Mouse (Mus musculus) Patski (cell line): ENCODE measurements around the gene Ppp1r13b. TPM values are rescaled to one million over a fixed set of nuclear protein-coding genes. Genes with fewer than 3 reads are reported as not detected.
"Not testable (repeated sequence)": the region's sequence is repeated elsewhere in the genome, so short reads cannot be mapped to it uniquely, and the experiment has no call there.

ENCODE experiments used
- ATAC-seq: fragments of 100-300 bp; one replicate; pipeline ENCODE4 v1.8.0; 2021
- CTCF ChIA-PET: fragments of 350-600 bp; sonication (Branson Sonifier 250); formaldehyde crosslinking; loops from one replicate; lab custom pipeline; 2022; ENCODE audit warnings: inconsistent platforms; lab: Charles Lee
- POLR2A ChIA-PET: fragments of 350-600 bp; sonication (Branson Sonifier 250); formaldehyde crosslinking; loops from one replicate; lab custom pipeline; 2022; ENCODE audit warnings: antibody characterized with exemption, inconsistent platforms; lab: Charles Lee
- DNase-seq: peaks from one replicate; pipeline ENCODE4 v3.0.0-alpha.2; 2011; ENCODE audit warnings: low read depth, low spot score
- H3K27me3 ChIP-seq: fragments of 371-371 bp; one replicate; pipeline ENCODE4 v1.5.1; 2021
- CTCF ChIP-seq: fragments of 100-300 bp; IDR thresholded peaks from one replicate; pipeline ENCODE4 v1.5.1; 2021
- in situ Hi-C: fragments of 300-500 bp; cut with MboI; formaldehyde crosslinking; loops from 3 replicates; pipeline ENCODE4 v1.11.1; 2018; ENCODE audit warnings: low pct_unique_long_range_greater_than_20kb, mixed read lengths
- polyA plus RNA-seq: library from polyadenylated mRNA; unstranded; gene quantifications from one replicate; pipeline ENCODE4 v1.2.3, GENCODE M21; 2021

Gene Ppp1r13b
- polyA plus RNA-seq: 6.9 TPM

DNA sequence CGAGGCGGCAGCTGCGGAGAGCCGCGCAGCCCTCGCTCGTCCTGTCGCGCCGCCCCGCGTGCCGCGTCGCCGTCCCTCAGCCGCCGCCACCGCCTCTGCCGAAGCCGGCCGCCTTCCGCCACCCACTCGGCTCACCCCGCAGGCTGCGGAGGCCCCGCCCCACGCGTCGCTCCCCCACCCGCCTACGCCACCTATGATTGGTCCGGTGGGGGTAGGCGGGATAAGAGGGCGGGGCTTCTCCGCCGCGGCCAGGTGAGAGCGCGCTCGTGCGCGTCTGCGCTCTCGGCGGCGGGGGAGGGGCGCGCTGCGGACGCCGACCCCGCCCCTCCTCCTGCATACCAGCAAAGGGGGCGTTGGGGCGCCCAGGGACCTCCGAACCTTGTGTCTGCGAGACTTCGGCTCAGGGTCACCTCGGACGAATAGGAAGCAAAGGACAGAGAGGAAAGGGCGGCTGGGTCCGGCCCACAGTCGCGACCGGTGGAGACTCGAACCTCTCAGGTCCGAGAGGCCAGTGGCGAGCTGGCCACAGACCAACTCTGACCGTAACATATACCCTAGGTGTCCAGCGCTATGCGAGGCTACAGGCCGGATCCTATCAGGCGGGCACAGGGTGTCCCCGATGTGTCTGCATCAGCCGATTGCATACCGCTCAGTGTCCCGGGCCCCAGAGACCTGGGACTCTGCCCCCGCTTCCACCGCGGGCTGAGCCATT, at the start of gene Ppp1r13b:
Ppp1r13b (minus strand) TSS at position 141 of the 712 bp plus-strand sequence.
- in situ Hi-C loops: loop anchor here (5.0 kb wide), 1 partner anchor 34 kb away; no protein-coding TSS in a partner anchor
- DNase-seq (no peak), ATAC-seq (peak; percentile 85)
- ChIA-PET CTCF (no interaction called here), POLR2A (no interaction called here)
- H3K27me3 ChIP-seq: peaks cover 20% of the 10 kb centered on the region
- no peak for TF ChIP-seq CTCF

DNA sequence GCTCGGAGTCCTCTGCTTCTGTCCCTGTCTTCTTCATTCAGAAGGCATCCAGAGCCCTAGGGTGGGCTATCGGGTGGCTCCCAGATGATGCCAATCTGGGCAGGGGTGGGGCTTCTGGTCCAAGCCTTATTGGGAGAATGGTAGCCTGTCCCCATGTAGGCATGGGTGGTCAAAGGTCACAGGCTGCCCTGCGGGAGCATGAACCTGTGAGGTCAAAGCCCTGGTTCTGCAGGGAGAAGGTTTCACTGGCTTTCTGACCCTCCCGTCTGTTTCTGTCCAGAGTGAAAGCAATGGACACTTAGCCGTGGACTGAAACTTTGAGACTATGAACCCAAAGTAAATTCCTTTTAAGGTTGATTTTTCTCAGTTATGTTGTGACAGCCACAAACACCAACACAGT, 48.3 kb upstream of the Ppp1r13b start:
- TF ChIP-seq CTCF: no peak
- DNase-seq (no peak), ATAC-seq (no peak)
- POLR2A ChIA-PET: no interaction called here
- CTCF ChIA-PET: no interaction called here
- in situ Hi-C loops: no loop called here
- H3K27me3 ChIP-seq: no peaks in the 10 kb centered on the region

DNA sequence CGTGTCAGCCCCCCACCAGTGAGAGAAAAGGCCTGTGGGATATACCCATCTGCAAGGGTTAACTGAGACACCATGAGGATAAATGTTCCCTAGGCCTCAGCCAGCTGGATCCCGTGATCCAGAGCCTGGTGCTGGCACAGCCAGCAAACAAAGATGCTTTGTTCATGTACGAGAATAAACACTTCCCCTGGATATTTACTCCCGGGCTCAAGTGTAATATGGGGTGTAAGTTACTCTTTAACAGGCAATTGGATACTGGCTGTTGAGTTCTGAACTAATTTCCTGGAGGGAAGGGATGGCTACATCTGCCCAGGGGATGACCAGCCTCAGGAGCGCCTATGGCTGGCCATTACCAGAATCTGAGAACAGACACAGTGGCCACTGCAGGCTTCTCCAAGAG, 43.8 kb upstream of the Ppp1r13b start:
- no peak for DNase-seq
- ATAC-seq: no peak
- ChIA-PET CTCF (interaction anchor here (1.1 to 1.2 kb wide), 3 partner anchors 15 to 213 kb away, joined by 3 to 6 read pairs (median 3); partner anchors contain the start of gene Atp5mpl), POLR2A (no interaction called here)
- H3K27me3 ChIP-seq: no peaks in the 10 kb centered on the region
- no peak for TF ChIP-seq CTCF
- in situ Hi-C loops: loop anchor here (5.0 kb wide), 1 partner anchor 74 kb away; no protein-coding TSS in a partner anchor

DNA sequence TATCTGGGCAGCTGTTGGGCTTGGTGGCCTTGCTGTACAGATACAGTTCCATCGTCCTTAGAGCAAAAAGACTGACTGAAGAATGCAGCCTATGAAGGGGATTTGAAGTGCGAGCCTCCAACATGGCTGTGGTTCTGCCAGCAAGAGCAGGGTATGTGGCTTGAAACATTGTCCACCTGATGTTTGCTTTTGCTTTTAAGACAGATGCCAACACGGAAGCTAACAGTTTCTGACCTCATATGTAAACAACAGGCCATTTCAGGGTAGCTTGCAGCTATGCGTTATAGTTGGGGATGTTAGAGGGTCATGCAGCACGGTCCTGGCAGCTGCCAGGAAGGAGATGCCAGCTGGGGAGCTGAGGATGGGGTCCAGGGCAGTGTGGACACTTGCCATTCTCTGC, 42.6 kb upstream of the Ppp1r13b start:
- POLR2A ChIA-PET: no interaction called here
- H3K27me3 ChIP-seq: no peaks in the 10 kb centered on the region
- ATAC-seq (no peak), DNase-seq (no peak)
- in situ Hi-C loops: loop anchor here (5.0 kb wide), 1 partner anchor 73 kb away; no protein-coding TSS in a partner anchor
- CTCF ChIA-PET: interaction anchor here (1.0 to 1.2 kb wide), 4 partner anchors 16 to 211 kb away, joined by 3 to 6 read pairs (median 3); partner anchors contain the start of gene Atp5mpl
- no peak for TF ChIP-seq CTCF

DNA sequence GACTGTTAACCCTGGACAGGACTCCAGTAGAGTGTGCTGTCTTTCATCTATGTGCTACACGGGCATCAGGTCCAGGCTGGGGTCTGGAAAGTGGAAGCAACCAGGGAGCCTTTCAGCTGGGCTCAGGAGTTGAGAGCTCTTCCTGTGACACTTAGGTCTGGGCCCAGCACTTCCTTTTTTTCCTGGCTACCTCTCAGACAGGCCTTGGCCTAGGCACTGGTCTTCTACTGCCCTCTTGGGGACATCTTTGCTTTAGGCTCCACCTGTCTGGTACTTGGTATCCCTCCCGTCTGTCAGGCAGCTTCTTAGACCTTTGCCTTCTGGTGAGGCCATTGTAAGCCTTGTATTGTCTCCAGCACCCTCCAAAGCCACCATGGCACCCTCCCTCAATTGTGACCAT, 38.8 kb upstream of the Ppp1r13b start:
- POLR2A ChIA-PET: interaction anchor here (0.6 kb wide), 1 partner anchor 130 kb away, joined by 4 read pairs; no protein-coding TSS in a partner anchor
- ATAC-seq: no peak

DNA sequence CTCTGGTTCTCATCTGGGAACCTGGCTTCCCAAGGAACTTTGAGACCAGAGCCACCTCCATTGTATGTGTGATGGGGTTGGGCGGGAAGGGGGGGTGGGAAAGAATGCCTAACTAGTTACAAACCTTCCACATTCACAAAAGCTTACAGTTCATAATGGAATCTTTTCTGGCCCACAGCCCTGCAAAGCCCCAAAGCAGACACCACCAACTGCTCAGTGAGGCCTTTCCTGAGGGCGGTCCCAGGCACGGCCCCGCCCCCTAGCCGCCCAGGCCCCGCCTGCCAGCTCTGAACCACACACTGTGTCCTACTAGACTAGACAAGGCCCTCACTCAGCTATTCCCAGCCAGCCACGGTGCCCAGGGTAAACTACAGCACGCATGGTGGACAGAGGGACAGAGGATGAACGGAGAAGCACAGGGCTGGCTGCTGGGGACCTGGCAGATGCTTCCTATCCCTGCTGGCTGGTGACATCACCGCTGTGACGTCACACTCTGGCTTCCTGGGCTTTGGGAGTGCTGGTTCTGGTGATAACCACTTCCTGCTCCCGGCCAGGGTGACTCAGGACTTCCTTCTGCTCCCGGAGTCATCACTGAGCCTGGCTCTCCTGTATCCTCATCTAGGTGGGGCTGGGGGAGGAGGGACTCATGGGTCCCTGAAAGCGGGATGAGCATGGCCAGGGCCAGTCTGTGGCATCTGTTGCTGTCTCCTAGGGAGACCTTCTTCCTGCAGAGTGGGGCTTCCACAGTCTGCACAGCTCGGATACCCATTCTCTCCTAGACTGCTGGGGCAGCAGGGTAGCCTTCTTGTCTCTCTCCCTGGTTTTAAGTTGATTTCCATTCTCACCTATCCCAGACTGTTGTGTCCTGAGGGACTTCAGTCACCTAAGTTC, 38.1 kb upstream of the Ppp1r13b start:
- H3K27me3 ChIP-seq, in situ Hi-C loops, DNase-seq: not testable (repeated sequence)
- ChIA-PET CTCF (interaction anchor here (0.7 to 1.9 kb wide), 6 partner anchors 9 to 122 kb away, joined by 3 to 4 read pairs (median 4); no protein-coding TSS in a partner anchor), POLR2A (interaction anchor here (0.5 kb wide), 1 partner anchor 82 kb away, joined by 3 read pairs; no protein-coding TSS in a partner anchor)
- peak; percentile 25 for ATAC-seq

More for the DNA sequence above, 38.8 kb upstream of the Ppp1r13b start:
- TF ChIP-seq CTCF: no peak
- no peak for DNase-seq
- CTCF ChIA-PET: interaction anchor here (0.7 to 1.9 kb wide), 5 partner anchors 14 to 123 kb away, joined by 3 to 4 read pairs (median 4); no protein-coding TSS in a partner anchor
- in situ Hi-C loops: no loop called here
- no peaks in the 10 kb centered on the region for H3K27me3 ChIP-seq

DNA sequence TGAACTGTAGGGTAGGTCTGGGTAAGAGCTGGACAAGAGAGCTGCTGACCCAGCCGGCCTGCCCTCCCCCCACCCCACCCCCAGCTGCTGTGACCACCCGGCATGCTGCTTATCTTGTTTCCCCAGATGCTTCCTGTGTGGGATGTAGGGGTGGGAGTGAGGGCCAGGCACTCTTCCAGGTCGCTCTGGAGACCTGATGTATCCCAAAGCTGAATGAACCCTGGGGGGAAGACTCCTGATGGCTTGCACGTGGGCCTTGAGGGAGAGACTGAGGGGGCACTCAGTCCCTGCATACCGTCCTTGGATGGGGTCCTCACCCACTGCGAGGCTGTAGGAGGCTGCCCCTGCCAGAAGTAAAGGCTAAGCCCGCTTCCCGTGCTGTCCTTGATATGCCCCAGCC, 37.2 kb upstream of the Ppp1r13b start:
- in situ Hi-C loops: no loop called here
- ChIA-PET POLR2A (no interaction called here), CTCF (interaction anchor here (1.5 kb wide), 1 partner anchor 8 kb away, joined by 3 read pairs; no protein-coding TSS in a partner anchor)
- DNase-seq (no peak), ATAC-seq (no peak)
- TF ChIP-seq CTCF: no peak
- no peaks in the 10 kb centered on the region for H3K27me3 ChIP-seq

DNA sequence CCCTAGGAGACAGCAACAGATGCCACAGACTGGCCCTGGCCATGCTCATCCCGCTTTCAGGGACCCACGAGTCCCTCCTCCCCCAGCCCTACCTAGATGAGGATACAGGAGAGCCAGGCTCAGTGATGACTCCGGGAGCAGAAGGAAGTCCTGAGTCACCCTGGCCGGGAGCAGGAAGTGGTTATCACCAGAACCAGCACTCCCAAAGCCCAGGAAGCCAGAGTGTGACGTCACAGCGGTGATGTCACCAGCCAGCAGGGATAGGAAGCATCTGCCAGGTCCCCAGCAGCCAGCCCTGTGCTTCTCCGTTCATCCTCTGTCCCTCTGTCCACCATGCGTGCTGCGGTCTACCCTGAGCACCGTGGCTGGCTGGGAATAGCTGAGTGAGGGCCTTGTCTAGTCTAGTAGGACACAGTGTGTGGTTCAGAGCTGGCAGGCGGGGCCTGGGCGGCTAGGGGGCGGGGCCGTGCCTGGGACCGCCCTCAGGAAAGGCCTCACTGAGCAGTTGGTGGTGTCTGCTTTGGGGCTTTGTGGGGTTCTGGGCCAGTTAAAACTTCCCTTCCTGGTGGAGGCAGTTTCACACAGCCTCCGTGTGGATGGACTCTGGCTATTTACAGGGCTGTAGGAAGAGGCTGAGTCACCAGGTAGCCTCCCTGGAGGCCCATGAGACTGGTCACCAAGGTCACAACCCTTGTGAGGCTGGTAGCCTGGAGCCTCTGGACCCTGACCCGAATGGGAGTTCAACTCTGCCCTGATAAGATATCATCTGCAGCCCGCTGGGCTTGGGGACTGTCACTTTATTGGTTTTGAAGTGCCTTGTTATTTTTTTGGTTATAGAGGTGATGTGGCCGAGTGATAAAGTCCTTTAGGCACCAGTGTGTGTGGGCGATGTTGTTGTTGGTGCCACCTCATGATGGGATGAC, 36.4 kb upstream of the Ppp1r13b start:
- CTCF ChIA-PET: interaction anchor here (1.5 kb wide), 1 partner anchor 8 kb away, joined by 3 read pairs; no protein-coding TSS in a partner anchor
- in situ Hi-C loops: loop anchor here (5.0 kb wide), 1 partner anchor 37 kb away; the partner anchor contains the start of gene Ppp1r13b
- DNase-seq, H3K27me3 ChIP-seq, POLR2A ChIA-PET, ATAC-seq: not testable (repeated sequence)

DNA sequence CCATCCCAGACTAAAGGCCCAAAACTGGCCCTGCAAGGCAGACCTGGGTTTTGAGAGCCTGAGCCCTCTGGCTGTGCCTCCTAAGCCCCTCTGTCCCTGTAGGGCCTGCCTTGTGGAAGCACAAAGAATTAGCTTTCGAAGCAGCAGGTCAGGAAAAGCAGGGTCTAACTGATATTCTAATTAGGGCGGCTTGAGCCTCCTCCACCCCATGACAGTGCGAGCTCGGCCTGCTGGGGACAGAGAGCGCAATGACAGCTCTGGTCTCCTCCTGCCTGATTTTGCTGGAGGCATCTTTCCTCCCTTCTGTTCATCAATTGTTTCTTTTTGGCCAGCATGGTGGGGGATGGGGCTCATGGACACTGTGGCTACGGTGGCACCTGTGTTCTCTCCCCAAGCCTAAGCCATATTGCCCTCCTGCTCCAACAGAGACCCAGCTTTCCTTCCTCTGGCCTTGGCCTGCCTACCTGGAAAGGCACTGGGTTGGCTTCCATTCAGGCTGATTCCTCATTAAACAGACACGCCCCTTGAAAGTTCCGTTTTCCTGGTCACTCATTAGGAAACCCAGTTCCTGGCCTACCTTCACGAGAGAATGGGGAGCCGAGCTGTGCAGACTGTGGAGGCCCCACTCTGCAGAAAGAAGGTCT, 35.6 kb upstream of the Ppp1r13b start:
- no peak for TF ChIP-seq CTCF
- no peaks in the 10 kb centered on the region for H3K27me3 ChIP-seq
- ChIA-PET POLR2A (no interaction called here), CTCF (no interaction called here)
- DNase-seq: no peak
- in situ Hi-C loops: loop anchor here (5.0 kb wide), 1 partner anchor 36 kb away; the partner anchor contains the start of gene Ppp1r13b
- no peak for ATAC-seq
